Mouse (Mus musculus) myocyte (in vitro differentiated cells): ENCODE results near the gene Padi2. TPM values are rescaled to one million over a fixed set of nuclear protein-coding genes. Genes with fewer than 3 reads are reported as not detected.

Experiments used
- H3K27me3 ChIP-seq: one replicate; pipeline ENCODE4 v1.6.1; 2011; ENCODE audit not compliant: control insufficient read depth, insufficient read depth, insufficient read length
- H3K36me3 ChIP-seq: one replicate; pipeline ENCODE4 v1.6.1; 2011; ENCODE audit not compliant: control insufficient read depth, insufficient read depth
- H3K4me2 ChIP-seq: one replicate; pipeline ENCODE4 v1.6.1; 2011; ENCODE audit warnings: low read depth, control low read depth
- H3K4me3 ChIP-seq: one replicate; pipeline ENCODE4 v1.5.1; 2011; ENCODE audit warnings: mild to moderate bottlenecking, control low read depth, moderate library complexity
- H3K79me2 ChIP-seq: one replicate; pipeline ENCODE4 v1.6.1; 2011; ENCODE audit not compliant: control insufficient read depth, insufficient read depth
- H3ac ChIP-seq: one replicate; pipeline ENCODE4 v1.6.1; 2011; ENCODE audit not compliant: control insufficient read depth, insufficient read length
- CEBPB ChIP-seq: IDR thresholded peaks from 2 replicates; pipeline ENCODE4 v1.6.1; 2011; ENCODE audit warnings: mild to moderate bottlenecking, moderate library complexity; ENCODE audit not compliant: poor library complexity, insufficient read depth, severe bottlenecking
- E2F4 ChIP-seq: IDR thresholded peaks from one replicate; pipeline ENCODE4 v1.6.1; 2011; ENCODE audit warnings: mild to moderate bottlenecking, control low read depth, moderate library complexity; ENCODE audit not compliant: insufficient read depth
- MAX ChIP-seq: IDR thresholded peaks from one replicate; pipeline ENCODE4 v1.6.1; 2011; ENCODE audit warnings: low read depth, mild to moderate bottlenecking, control low read depth
- MYOD1 ChIP-seq, 3 experiments: IDR thresholded peaks; one replicate each; pipeline ENCODE4 v1.6.1; 2011; ENCODE audit warnings: control low read depth in 2 of 3, low read depth in 2 of 3, mild to moderate bottlenecking in 2 of 3, moderate library complexity in 1 of 3; ENCODE audit not compliant: insufficient read length in 2 of 3, control insufficient read depth in 1 of 3
- MYOG ChIP-seq, 3 experiments: IDR thresholded peaks; one replicate each; pipeline ENCODE4 v1.6.1; 2011; ENCODE audit warnings: control low read depth in 2 of 3, low read depth in 2 of 3, mild to moderate bottlenecking in 2 of 3; ENCODE audit not compliant: insufficient read length in 2 of 3, control insufficient read depth in 1 of 3, insufficient read depth in 1 of 3
- POLR2A ChIP-seq: IDR thresholded peaks from one replicate; pipeline ENCODE4 v1.6.1; 2011; ENCODE audit warnings: low read depth, mild to moderate bottlenecking, control low read depth, moderate library complexity; ENCODE audit not compliant: insufficient read length
- POLR2AphosphoS2 ChIP-seq: IDR thresholded peaks from one replicate; pipeline ENCODE4 v1.6.1; 2011; ENCODE audit warnings: low read depth, control low read depth; ENCODE audit not compliant: insufficient read length
- REST ChIP-seq: IDR thresholded peaks from one replicate; pipeline ENCODE4 v1.6.1; 2011; ENCODE audit warnings: mild to moderate bottlenecking, control low read depth, moderate library complexity; ENCODE audit not compliant: insufficient read depth, insufficient read length
- SRF ChIP-seq: IDR thresholded peaks from one replicate; pipeline ENCODE4 v1.6.1; 2011; ENCODE audit warnings: low read depth; ENCODE audit not compliant: control insufficient read depth, insufficient read length
- TCF12 ChIP-seq: IDR thresholded peaks from one replicate; pipeline ENCODE4 v1.6.1; 2011; ENCODE audit warnings: mild to moderate bottlenecking, control low read depth; ENCODE audit not compliant: poor library complexity, insufficient read depth, severe bottlenecking
- TCF3 ChIP-seq: IDR thresholded peaks from one replicate; pipeline ENCODE4 v1.6.1; 2011; ENCODE audit warnings: low read depth, control low read depth; ENCODE audit not compliant: insufficient read length
- USF1 ChIP-seq: IDR thresholded peaks from one replicate; pipeline ENCODE4 v1.6.1; 2011; ENCODE audit warnings: low read depth, mild to moderate bottlenecking, control low read depth, moderate library complexity
- polyA plus RNA-seq: library from polyadenylated mRNA; unstranded; fragments of >200 nt; fragmentation: generic; extraction: Trizol; gene quantifications from one replicate; pipeline ENCODE4 v1.2.1, GENCODE M21; 2012; ENCODE audit warnings: missing spikeins

Padi2 gene
- polyA plus RNA-seq, 1 experiment, result 20.7 TPM

GRCm38 (mm10) chr4:140905426-140905871 lies 695 bp upstream of the Padi2 start:
- H3K27me3 ChIP-seq, result no peaks in the 10 kb centered on the region
- H3K36me3 ChIP-seq, result no peaks in the 10 kb centered on the region
- TF ChIP-seq SRF, result no peak
- no peak for TF ChIP-seq MYOG (IDR thresholded peaks at IDR 0.05; ENCODE audit: control insufficient read depth in 1 of 3, insufficient read depth in 1 of 3, insufficient read length in 2 of 3, low read depth in 2 of 3)
- no peak for TF ChIP-seq MYOD1 (IDR thresholded peaks at IDR 0.05; ENCODE audit: control insufficient read depth in 1 of 3, insufficient read length in 2 of 3, low read depth in 2 of 3)
- TF ChIP-seq TCF12, result no peak
- TF ChIP-seq E2F4, result no peak
- no peak for TF ChIP-seq POLR2AphosphoS2
- no peak for TF ChIP-seq CEBPB
- TF ChIP-seq MAX, result no peak
- no peak for TF ChIP-seq USF1
- no peak for TF ChIP-seq POLR2A
- no peak overlapping the region for H3K4me3 ChIP-seq
- H3ac ChIP-seq, result no peak overlapping the region
- H3K79me2 ChIP-seq, result no peaks in the 10 kb centered on the region
- H3K4me2 ChIP-seq, result peak overlapping the region; percentile 56

- Histone ChIP-seq H3K36me3 (no peaks in the 10 kb centered on the region), H3K79me2 (no peaks in the 10 kb centered on the region), H3ac (no peak overlapping the region), H3K4me2 (no peak overlapping the region), H3K27me3 (peaks cover under 1% of the 10 kb centered on the region), H3K4me3 (no peak overlapping the region)
- TF ChIP-seq MYOD1 (IDR thresholded peaks at IDR 0.05; ENCODE audit: control insufficient read depth in 1 of 3, insufficient read length in 2 of 3, low read depth in 2 of 3) (no peak), POLR2AphosphoS2 (no peak), REST (no peak), E2F4 (no peak), SRF (no peak), CEBPB (no peak), TCF3 (no peak), MYOG (IDR thresholded peaks at IDR 0.05; ENCODE audit: control insufficient read depth in 1 of 3, insufficient read depth in 1 of 3, insufficient read length in 2 of 3, low read depth in 2 of 3) (no peak), TCF12 (no peak), POLR2A (no peak), MAX (no peak)
These were observed 710 bp downstream of the Padi2 start for GRCm38 (mm10) chr4:140906827-140907280.

- no peaks in the 10 kb centered on the region for H3K36me3 ChIP-seq
- H3K4me2 ChIP-seq, result no peak overlapping the region
- no peak for TF ChIP-seq CEBPB
- no peak for TF ChIP-seq TCF3
- no peak for TF ChIP-seq POLR2AphosphoS2
- no peak for TF ChIP-seq MYOG (IDR thresholded peaks at IDR 0.05; ENCODE audit: control insufficient read depth in 1 of 3, insufficient read depth in 1 of 3, insufficient read length in 2 of 3, low read depth in 2 of 3)
- no peak for TF ChIP-seq REST
- TF ChIP-seq POLR2A, result no peak
- TF ChIP-seq MAX, result no peak
- no peak for TF ChIP-seq MYOD1 (IDR thresholded peaks at IDR 0.05; ENCODE audit: control insufficient read depth in 1 of 3, insufficient read length in 2 of 3, low read depth in 2 of 3)
- no peak for TF ChIP-seq USF1
- no peak for TF ChIP-seq TCF12
- TF ChIP-seq E2F4, result no peak
- no peaks in the 10 kb centered on the region for H3K79me2 ChIP-seq
- no peak overlapping the region for H3ac ChIP-seq
- H3K4me3 ChIP-seq, result no peak overlapping the region
- peaks cover 5% of the 10 kb centered on the region for H3K27me3 ChIP-seq
These were observed 1.3 kb downstream of the Padi2 start for GRCm38 (mm10) chr4:140907306-140908024.

- Histone ChIP-seq H3K79me2 (no peaks in the 10 kb centered on the region), H3K4me3 (no peak overlapping the region), H3K27me3 (peaks cover 16% of the 10 kb centered on the region), H3K36me3 (no peaks in the 10 kb centered on the region), H3ac (no peak overlapping the region), H3K4me2 (no peak overlapping the region)
- no peak for TF ChIP-seq CEBPB
- TF ChIP-seq MYOD1 (IDR thresholded peaks at IDR 0.05; ENCODE audit: control insufficient read depth in 1 of 3, insufficient read length in 2 of 3, low read depth in 2 of 3), result no peak
- no peak for TF ChIP-seq POLR2A
- TF ChIP-seq MYOG (IDR thresholded peaks at IDR 0.05; ENCODE audit: control insufficient read depth in 1 of 3, insufficient read depth in 1 of 3, insufficient read length in 2 of 3, low read depth in 2 of 3), result no peak
- no peak for TF ChIP-seq MAX
- TF ChIP-seq USF1, result no peak
- no peak for TF ChIP-seq SRF
- no peak for TF ChIP-seq POLR2AphosphoS2
- TF ChIP-seq E2F4, result no peak
- no peak for TF ChIP-seq TCF3
- no peak for TF ChIP-seq REST
- no peak for TF ChIP-seq TCF12
These were observed 2.5 kb downstream of the Padi2 start for GRCm38 (mm10) chr4:140908627-140909026.
